Mouse (Mus musculus): ENCODE measurements around the gene Eml1. TPM values are rescaled to one million over a fixed set of nuclear protein-coding genes. Genes with fewer than 3 reads are reported as not detected.

Eml1 gene
- polyA plus RNA-seq, 1 experiment from 2014 or later: 89.4 TPM

- Histone ChIP-seq H3K4me1 (peaks cover 35% of the 10 kb centered on the region), H3K9me3 (no peaks in the 10 kb centered on the region), H3K4me2 (replicated peaks) (no peak overlapping the region), H3K27me3 (peaks cover 8% of the 10 kb centered on the region; the same call in 1 of the 2 replicates), H3K4me3 (no peak overlapping the region), H3K36me3 (no peaks in the 10 kb centered on the region; the same call in 1 of the 2 replicates), H3K9ac (replicated peaks) (no peak overlapping the region), H3K27ac (replicated peaks) (no peak overlapping the region)
- 76% methylated on average over 3 of the region's 3 CpGs for WGBS
- ATAC-seq (ENCODE audit: low FRiP score, low read depth): no peak
Measured at GRCm38 (mm10) chr12:108563238-108563637, 192.5 kb downstream of the Eml1 start.

GRCm38 (mm10) chr12:108564910-108565506 is 194.3 kb downstream of the Eml1 start:
- H3K27me3 ChIP-seq: peaks cover 8% of the 10 kb centered on the region; the same call in 1 of the 2 replicates
- peak overlapping the region; percentile 40 for H3K27ac ChIP-seq (replicated peaks)
- H3K4me2 ChIP-seq (replicated peaks): peak overlapping the region; percentile 34
- no peak overlapping the region for H3K4me3 ChIP-seq
- peak; percentile 77 for ATAC-seq (ENCODE audit: low FRiP score, low read depth)
- H3K4me1 ChIP-seq: peaks cover 23% of the 10 kb centered on the region
- 21% methylated on average over 12 of the region's 12 CpGs for WGBS
- no peaks in the 10 kb centered on the region; the same call in 1 of the 2 replicates for H3K36me3 ChIP-seq
- H3K9ac ChIP-seq (replicated peaks): no peak overlapping the region; the same call in 1 of the 2 replicates
- H3K9me3 ChIP-seq: no peaks in the 10 kb centered on the region

GRCm38 (mm10) chr12:108579156-108579871 is 208.6 kb downstream of the Eml1 start:
- Histone ChIP-seq H3K27ac (replicated peaks) (no peak overlapping the region), H3K9ac (replicated peaks) (no peak overlapping the region), H3K36me3 (peaks cover 19% of the 10 kb centered on the region), H3K27me3 (no peaks in the 10 kb centered on the region), H3K4me3 (no peak overlapping the region), H3K4me1 (no peaks in the 10 kb centered on the region), H3K9me3 (no peaks in the 10 kb centered on the region), H3K4me2 (replicated peaks) (no peak overlapping the region)
- 86% methylated on average over 7 of the region's 7 CpGs for WGBS
- ATAC-seq (ENCODE audit: low FRiP score, low read depth): no peak

- Histone ChIP-seq H3K4me1 (no peaks in the 10 kb centered on the region), H3K4me3 (no peak overlapping the region), H3K27me3 (no peaks in the 10 kb centered on the region), H3K9ac (replicated peaks) (no peak overlapping the region), H3K36me3 (peaks cover 29% of the 10 kb centered on the region; the same call in 1 of the 2 replicates), H3K4me2 (replicated peaks) (no peak overlapping the region), H3K9me3 (peaks cover 3% of the 10 kb centered on the region; the same call in 1 of the 2 replicates), H3K27ac (replicated peaks) (no peak overlapping the region)
- ATAC-seq (ENCODE audit: low FRiP score, low read depth): no peak
- WGBS: 95% methylated on average over 1 of the region's 1 CpGs
Measured at GRCm38 (mm10) chr12:108583775-108584174, 213.0 kb downstream of the Eml1 start.

Other genes starting within 250 kb of the Eml1 start
- 97.7 and 99.4 TPM in 2 replicates for gene Setd3, start 191.6 kb upstream of the Eml1 start, polyA plus RNA-seq (2016; fragmentation: Nextera tagmentation; extraction: Ambion mirVana)
- 3.8 and 4.0 TPM in 2 replicates for gene Ccnk, start 191.4 kb upstream of the Eml1 start, polyA plus RNA-seq (2016; fragmentation: Nextera tagmentation; extraction: Ambion mirVana)
- 17.0 and 21.6 TPM in 2 replicates for gene Ccdc85c, start 95.5 kb upstream of the Eml1 start, polyA plus RNA-seq (2016; fragmentation: Nextera tagmentation; extraction: Ambion mirVana)
- gene Hhipl1, start 64.7 kb upstream of the Eml1 start, polyA plus RNA-seq (2016; fragmentation: Nextera tagmentation; extraction: Ambion mirVana): 5.0 and 6.2 TPM in 2 replicates
- 21.8 and 24.1 TPM in 2 replicates for gene Cyp46a1, start 36.6 kb upstream of the Eml1 start, polyA plus RNA-seq (2016; fragmentation: Nextera tagmentation; extraction: Ambion mirVana)
- gene Evl, start 183.8 kb downstream of the Eml1 start, polyA plus RNA-seq (2016; fragmentation: Nextera tagmentation; extraction: Ambion mirVana): 123 and 138 TPM in 2 replicates

Data from midbrain, embryonic 12.5 days (tissue).